ENCODE assay signal across 13 mouse cellular contexts in the genomic region with DNA sequence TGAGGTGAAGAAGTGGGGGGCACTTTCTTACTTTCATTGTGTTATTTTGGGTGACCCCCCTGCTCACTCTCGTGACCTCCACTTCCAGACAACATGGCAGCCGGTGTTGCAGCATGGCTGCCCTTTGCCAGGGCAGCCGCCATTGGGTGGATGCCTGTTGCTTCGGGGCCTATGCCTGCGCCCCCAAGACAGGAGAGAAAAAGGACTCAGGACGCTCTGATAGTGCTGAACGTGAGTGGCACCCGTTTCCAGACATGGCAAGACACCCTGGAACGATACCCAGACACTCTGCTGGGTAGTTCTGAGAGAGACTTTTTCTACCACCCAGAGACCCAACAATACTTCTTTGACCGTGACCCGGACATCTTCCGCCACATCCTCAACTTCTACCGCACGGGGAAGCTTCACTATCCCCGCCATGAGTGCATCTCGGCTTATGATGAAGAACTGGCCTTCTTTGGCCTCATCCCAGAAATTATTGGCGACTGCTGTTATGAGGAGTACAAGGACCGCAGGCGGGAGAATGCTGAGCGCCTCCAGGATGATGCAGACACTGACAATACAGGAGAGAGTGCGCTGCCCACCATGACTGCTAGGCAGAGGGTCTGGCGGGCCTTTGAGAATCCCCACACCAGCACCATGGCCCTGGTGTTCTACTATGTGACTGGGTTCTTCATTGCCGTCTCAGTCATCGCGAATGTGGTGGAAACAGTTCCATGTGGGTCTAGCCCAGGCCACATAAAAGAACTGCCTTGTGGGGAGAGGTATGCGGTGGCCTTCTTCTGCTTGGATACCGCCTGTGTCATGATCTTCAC. TPM values are rescaled to one million over a fixed set of nuclear protein-coding genes. Genes with fewer than 3 reads are reported as not detected.
DNase-seq lines count a peak whose midpoint lies in the region; ATAC-seq and TF ChIP-seq lines count a peak whose summit lies in the region.
"Had no signal": no experiment of that assay in that cellular context is flagged by ENCODE, and none has a peak within 500 bp of the region (broad histone marks: within the 10 kb centered on the region; RNA-seq: fewer than 3 reads in every experiment).

No protein-coding gene starts in this region.

- no peak for TF ChIP-seq POLR2A in olfactory bulb, adult 2 months (IDR thresholded peaks at IDR 0.05; ENCODE audit: insufficient read depth, low read depth, low read length)

- DNase-seq in heart, adult 11 months, result no peak
- peak; percentile 9 for DNase-seq in right cerebral cortex, postnatal 25 days
- DNase-seq in right cerebral cortex, postnatal 14 days, result no peak
- DNase-seq in T-cell, adult 2 months (ENCODE audit: low spot score), result no peak
- DNase-seq in kidney, postnatal 25 days, result no peak
- DNase-seq: gastrocnemius, postnatal 25 days; kidney, adult 11 months had no signal

- H3K4me1 ChIP-seq in heart, embryonic 13.5 days, result peaks cover 4% of the 10 kb centered on the region
- H3K4me1 ChIP-seq in hindbrain, embryonic 13.5 days (replicated peaks), result peaks cover 9% of the 10 kb centered on the region
- 0 out of 2 replicates have a peak, but pooled peaks cover 4% of the 10 kb centered on the region for H3K4me1 ChIP-seq in olfactory bulb, adult 2 months (ENCODE audit: control insufficient read depth, insufficient read depth, low read length)
- H3K4me1 ChIP-seq: embryonic facial prominence, embryonic 13.5 days had no signal

- H3K4me2 ChIP-seq in heart, embryonic 13.5 days, result peak overlapping the region; percentile 96
- peak overlapping the region; percentile 81 for H3K4me2 ChIP-seq in hindbrain, embryonic 13.5 days

- no peak overlapping the region for H3K27ac ChIP-seq in heart, embryonic 13.5 days (replicated peaks)
- no peak overlapping the region for H3K27ac ChIP-seq in hindbrain, embryonic 13.5 days
- no peak overlapping the region for H3K27ac ChIP-seq in olfactory bulb, adult 2 months (ENCODE audit: insufficient read depth, low read depth, low read length)
- H3K27ac ChIP-seq: embryonic facial prominence, embryonic 13.5 days; liver, embryonic 14.5 days had no signal

- no peak for ATAC-seq in heart, embryonic 13.5 days (ENCODE audit: extremely low read depth, insufficient number of reproducible peaks, low FRiP score, low TSS enrichment)
- ATAC-seq in hindbrain, embryonic 13.5 days (ENCODE audit: low FRiP score), result no peak
- ATAC-seq: CD4-positive, CD25-positive, alpha-beta regulatory T cell, adult 4 months had no signal

- peaks cover 24% of the 10 kb centered on the region for H3K27me3 ChIP-seq in heart, embryonic 13.5 days (replicated peaks)
- H3K27me3 ChIP-seq in hindbrain, embryonic 13.5 days, result peaks cover 6% of the 10 kb centered on the region

- no peak for TF ChIP-seq CTCF in olfactory bulb, adult 2 months (IDR thresholded peaks at IDR 0.05; ENCODE audit: insufficient read depth, low read depth, low read length)

- H3K4me3 ChIP-seq in heart, embryonic 13.5 days, result no peak overlapping the region
- peak overlapping the region; percentile 89 for H3K4me3 ChIP-seq in hindbrain, embryonic 13.5 days
- H3K4me3 ChIP-seq in olfactory bulb, adult 2 months (ENCODE audit: insufficient read depth, low read depth, low read length), result peak overlapping the region; percentile 68

- WGBS in heart, embryonic 13.5 days, result 86% methylated on average over 27 of the region's 27 CpGs
- 92% methylated on average over 27 of the region's 27 CpGs for WGBS in hindbrain, embryonic 13.5 days
- WGBS in olfactory bulb, adult 2 months, result 95% methylated on average over 27 of the region's 27 CpGs

- H3K9ac ChIP-seq in heart, embryonic 13.5 days, result no peak overlapping the region
- no peak overlapping the region for H3K9ac ChIP-seq in hindbrain, embryonic 13.5 days
- H3K9ac ChIP-seq: liver, embryonic 14.5 days had no signal

- H3K36me3 ChIP-seq in heart, embryonic 13.5 days, result no peaks in the 10 kb centered on the region
- no peaks in the 10 kb centered on the region; the same call in 1 of the 2 replicates for H3K36me3 ChIP-seq in hindbrain, embryonic 13.5 days
- H3K36me3 ChIP-seq: embryonic facial prominence, embryonic 13.5 days had no signal

- no peaks in the 10 kb centered on the region for H3K9me3 ChIP-seq in heart, embryonic 13.5 days
- no peaks in the 10 kb centered on the region for H3K9me3 ChIP-seq in hindbrain, embryonic 13.5 days
- H3K9me3 ChIP-seq: embryonic facial prominence, embryonic 13.5 days had no signal

RNA-seq across cellular contexts. Expression of gene Kcnd2, which starts 1.1 kb away (rescaled TPM):
- polyA plus RNA-seq in heart, embryonic 13.5 days (2015; fragmentation: Nextera tagmentation; extraction: Ambion mirVana), result 1.6 and 2.0 TPM in 2 replicates
- polyA plus RNA-seq in hindbrain, embryonic 13.5 days (2015; fragmentation: Nextera tagmentation; extraction: Ambion mirVana), result 11.0 and 11.3 TPM in 2 replicates
- polyA plus RNA-seq in olfactory bulb, adult 2 months (2012; ENCODE audit: insufficient read depth, insufficient read length, low replicate concordance, missing spikeins), result 88.9 TPM in 1 of 2 replicates, not detected in the other
- polyA plus RNA-seq: CD4-positive, CD25-positive, alpha-beta regulatory T cell, adult 4 months had no signal
